Comparison of ENCODE assay signal across 8 mouse cellular contexts in genomic region chr8:11700060-11701032, GRCm38 (mm10). TPM values are rescaled to one million over a fixed set of nuclear protein-coding genes. Genes with fewer than 3 reads are reported as not detected.
A peak's percentile ranks its signal among the peaks of the same experiment; 100 is the strongest.
DNase-seq lines count a peak whose midpoint lies in the region; ATAC-seq lines count a peak whose summit lies in the region.

No protein-coding gene starts in this region.

- no peak overlapping the region for H3K27ac ChIP-seq in hindbrain, embryonic 15.5 days (replicated peaks)

- peak overlapping the region; percentile 48 for H3K4me2 ChIP-seq in hindbrain, embryonic 15.5 days

- peak overlapping the region; percentile 9; the same call in 1 of the 2 replicates for H3K4me3 ChIP-seq in hindbrain, embryonic 15.5 days

- H3K27me3 ChIP-seq in hindbrain, embryonic 15.5 days, result no peaks in the 10 kb centered on the region

- peak overlapping the region; percentile 12; the same call in 1 of the 2 replicates for H3K9ac ChIP-seq in hindbrain, embryonic 15.5 days

- ATAC-seq in hindbrain, embryonic 15.5 days (ENCODE audit: low FRiP score, low read depth), result peak; percentile 85

- no peaks in the 10 kb centered on the region for H3K36me3 ChIP-seq in hindbrain, embryonic 15.5 days

- WGBS in hindbrain, embryonic 15.5 days, result 33% methylated on average over 26 of the region's 26 CpGs

- no peaks in the 10 kb centered on the region for H3K9me3 ChIP-seq in hindbrain, embryonic 15.5 days

- peak; percentile 87 for DNase-seq in NIH3T3 (ENCODE audit: low read depth)
- DNase-seq in cerebellum, postnatal 14 days, result peak; percentile 89 to 92
- DNase-seq in frontal cortex, postnatal 36 days (ENCODE audit: low spot score in 2 of 2), result peak; percentile 86 to 87
- peak; percentile 66 for DNase-seq in left cerebral cortex, adult 11 months (ENCODE audit: low spot score)
- DNase-seq in lung, postnatal 4 days, result peak; percentile 73 to 86
- DNase-seq in retina, postnatal 7 days (ENCODE audit: low read depth, low spot score), result peak; percentile 56
- DNase-seq in urinary bladder, adult 18-20 months (ENCODE audit: low spot score in 2 of 2), result peak; percentile 64 to 71

- peaks cover 4% of the 10 kb centered on the region; the same call in 1 of the 2 replicates for H3K4me1 ChIP-seq in hindbrain, embryonic 15.5 days (replicated peaks)

RNA-seq across cellular contexts. Expression of gene 1700016D06Rik, which starts 0.5 kb away (rescaled TPM):
- polyA plus RNA-seq in hindbrain, embryonic 15.5 days (2015; fragmentation: Nextera tagmentation; extraction: Ambion mirVana), result not detected in 2 replicates

RNA-seq across cellular contexts. Expression of gene Arhgef7, which starts 27.2 kb away (rescaled TPM):
- 73.4 and 81.0 TPM in 2 replicates for polyA plus RNA-seq in hindbrain, embryonic 15.5 days (2015; fragmentation: Nextera tagmentation; extraction: Ambion mirVana)
